9 mouse cellular contexts compared by ENCODE assay signal in the genomic region with DNA sequence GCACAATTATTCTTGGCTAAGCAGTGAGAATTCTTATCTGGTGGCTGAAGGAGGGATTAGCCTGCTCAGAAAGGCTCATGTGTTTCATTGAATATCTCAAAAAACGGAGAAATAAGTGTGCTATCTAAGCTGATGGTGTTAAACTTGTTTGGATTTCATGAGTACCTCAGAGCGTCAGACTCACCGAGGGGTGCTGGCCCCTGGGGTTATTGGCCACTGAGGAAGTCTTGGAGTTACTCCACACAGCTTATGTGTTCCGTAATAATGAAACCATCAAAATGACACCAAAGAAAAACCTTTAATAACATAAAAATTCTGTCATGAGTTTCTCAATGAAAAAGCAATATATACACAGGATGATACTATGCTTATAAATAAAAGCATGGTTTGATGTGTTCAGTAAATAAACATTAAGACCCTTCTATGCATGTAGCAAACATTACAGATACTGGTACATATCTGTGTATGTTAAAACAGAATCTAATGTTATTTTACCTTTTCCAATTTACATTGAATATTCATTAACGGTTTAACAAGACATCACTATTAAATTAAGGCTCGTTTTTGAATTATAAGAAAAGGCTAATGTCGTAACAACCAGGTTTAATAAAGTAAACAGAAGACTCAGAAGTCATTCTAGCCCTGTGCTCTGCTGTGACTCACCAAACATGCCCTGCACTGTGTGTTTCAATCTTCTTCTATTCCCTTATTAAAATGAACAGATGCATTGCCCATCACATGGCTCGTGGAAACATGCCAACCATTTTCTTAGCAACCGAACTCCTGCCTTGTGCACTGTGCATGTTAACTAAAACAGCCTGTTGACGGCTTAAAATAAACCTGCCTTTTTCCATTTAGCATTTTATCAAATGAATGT.
A peak's percentile ranks its signal among the peaks of the same experiment; 100 is the strongest.
DNase-seq lines count a peak whose midpoint lies in the region; ATAC-seq lines count a peak whose summit lies in the region.
"Had no signal": no experiment of that assay in that cellular context is flagged by ENCODE, and none has a peak within 500 bp of the region (broad histone marks: within the 10 kb centered on the region; RNA-seq: fewer than 3 reads in every experiment).

No protein-coding gene starts in this region.

- intact Hi-C loops in left cerebral cortex, postnatal 36 days (cut with DNase I), result loop anchor here (5.0 kb wide), 1 partner anchor 169 kb away; a partner anchor contains a TSS

- no peaks in the 10 kb centered on the region for H3K9me3 ChIP-seq in hindbrain, embryonic 12.5 days (replicated peaks)
- H3K9me3 ChIP-seq in hindbrain, embryonic 10.5 days, result no peaks in the 10 kb centered on the region
- H3K9me3 ChIP-seq: G1E had no signal

- peak; percentile 67 for ATAC-seq in hindbrain, embryonic 12.5 days (ENCODE audit: low FRiP score)
- 0 out of 2 replicates have a peak, but pooled peaks have one; percentile 61 for ATAC-seq in cerebellum, adult (ENCODE audit: insufficient number of reproducible peaks, low FRiP score, low TSS enrichment)
- no peak for ATAC-seq in erythroid progenitor cell, adult 5-6 weeks (replicated peaks; ENCODE audit: low FRiP score, poor library complexity, severe bottlenecking)

- H3K4me3 ChIP-seq in hindbrain, embryonic 12.5 days, result no peak overlapping the region
- H3K4me3 ChIP-seq in hindbrain, embryonic 10.5 days, result no peak overlapping the region

- H3K27ac ChIP-seq in hindbrain, embryonic 12.5 days, result no peak overlapping the region
- H3K27ac ChIP-seq in hindbrain, embryonic 10.5 days, result no peak overlapping the region

- H3K4me2 ChIP-seq in hindbrain, embryonic 12.5 days (replicated peaks), result no peak overlapping the region

- H3K9ac ChIP-seq in hindbrain, embryonic 12.5 days, result no peak overlapping the region

- peaks cover 7% of the 10 kb centered on the region; the same call in 1 of the 2 replicates for H3K4me1 ChIP-seq in hindbrain, embryonic 12.5 days
- H3K4me1 ChIP-seq in hindbrain, embryonic 10.5 days (replicated peaks), result peaks cover 6% of the 10 kb centered on the region; the same call in 1 of the 2 replicates

- H3K27me3 ChIP-seq in hindbrain, embryonic 12.5 days, result no peaks in the 10 kb centered on the region
- no peaks in the 10 kb centered on the region for H3K27me3 ChIP-seq in hindbrain, embryonic 10.5 days (ENCODE audit: insufficient read depth, poor library complexity, severe bottlenecking)

- DNase-seq in hindbrain, embryonic 10.5 days (ENCODE audit: low spot score), result no peak
- DNase-seq in frontal cortex, postnatal 36 days (ENCODE audit: low spot score in 2 of 2), result peak; percentile 62 to 92
- peak; percentile 56 to 66 for DNase-seq in left cerebral cortex, postnatal 36 days (ENCODE audit: low spot score in 2 of 2)
- no peak for DNase-seq in urinary bladder, postnatal 36 days (ENCODE audit: low spot score in 2 of 2)
- no peak for DNase-seq in thymus, postnatal 0 days (ENCODE audit: low spot score)

- no peaks in the 10 kb centered on the region for H3K36me3 ChIP-seq in hindbrain, embryonic 12.5 days
- H3K36me3 ChIP-seq in hindbrain, embryonic 10.5 days, result no peaks in the 10 kb centered on the region
- H3K36me3 ChIP-seq: G1E had no signal

- WGBS in hindbrain, embryonic 12.5 days, result 64% methylated on average over 10 of the region's 10 CpGs
- WGBS in hindbrain, embryonic 10.5 days, result 76% methylated on average over 10 of the region's 10 CpGs

Comparison
In these comparisons a context has a peak if more than half of its experiments do, and no peak if none do; other contexts are left out.
1. DNase-seq: peak in frontal cortex, postnatal 36 days (2 of 2) and left cerebral cortex, postnatal 36 days (2 of 2); none in hindbrain, embryonic 10.5 days (single experiment), urinary bladder, postnatal 36 days (0 of 2) and thymus, postnatal 0 days (single experiment).